Mouse (Mus musculus): ENCODE measurements around the gene Olfr803.

DNA sequence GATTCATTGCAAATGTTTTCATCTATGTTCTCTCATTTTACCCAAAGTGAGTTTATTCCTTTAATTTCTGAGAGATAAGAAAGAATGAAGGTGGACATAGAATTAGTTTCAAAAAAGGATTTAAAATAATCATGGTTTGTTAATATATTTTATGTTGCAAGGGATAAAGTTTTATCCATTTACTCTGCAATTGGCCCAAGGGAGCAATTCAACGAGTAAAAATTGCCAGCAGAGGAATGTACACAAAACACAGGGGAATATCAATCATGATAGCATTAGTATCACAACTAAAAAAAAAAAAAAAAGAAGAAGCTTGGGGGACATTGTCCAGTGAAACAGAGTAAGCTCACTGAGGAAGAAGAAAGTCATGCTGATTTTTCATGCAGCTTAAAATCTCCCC lies 6.0 kb downstream of the Olfr803 start, which contains the start of gene Olfr802:
- TF ChIP-seq POLR2A (IDR thresholded peaks at IDR 0.05; ENCODE audit: borderline replicate concordance, low read depth, low read length) (no peak), CTCF (IDR thresholded peaks at IDR 0.05; ENCODE audit: low read depth, low read length) (no peak)
